Mouse (Mus musculus): ENCODE results near the gene Rftn1.

Rftn1 gene

GRCm38 (mm10) chr17:50066822-50067713 lies 123.4 kb downstream of the Rftn1 start:
- DNase-seq (ENCODE audit: low read depth, low spot score), result no peak

GRCm38 (mm10) chr17:50063832-50064627 lies 126.4 kb downstream of the Rftn1 start:
- DNase-seq (ENCODE audit: low read depth, low spot score), result no peak

GRCm38 (mm10) chr17:50062649-50063048 lies 127.8 kb downstream of the Rftn1 start:
- no peak for DNase-seq (ENCODE audit: low read depth, low spot score)

- no peak for DNase-seq (ENCODE audit: low read depth, low spot score)
Measured at GRCm38 (mm10) chr17:50061446-50061845, 129.0 kb downstream of the Rftn1 start.

GRCm38 (mm10) chr17:50060220-50060619 lies 130.3 kb downstream of the Rftn1 start:
- no peak for DNase-seq (ENCODE audit: low read depth, low spot score)

GRCm38 (mm10) chr17:50059417-50059816 lies 131.1 kb downstream of the Rftn1 start:
- DNase-seq (ENCODE audit: low read depth, low spot score), result no peak

GRCm38 (mm10) chr17:50055154-50055756 lies 135.2 kb downstream of the Rftn1 start:
- no peak for DNase-seq (ENCODE audit: low read depth, low spot score)

- no peak for DNase-seq (ENCODE audit: low read depth, low spot score)
Measured at GRCm38 (mm10) chr17:50054586-50054985, 135.9 kb downstream of the Rftn1 start.

- no peak for DNase-seq (ENCODE audit: low read depth, low spot score)
Measured at GRCm38 (mm10) chr17:50053961-50054360, 136.5 kb downstream of the Rftn1 start.

- no peak for DNase-seq (ENCODE audit: low read depth, low spot score)
Measured at GRCm38 (mm10) chr17:50052741-50053468, 137.6 kb downstream of the Rftn1 start.

- no peak for DNase-seq (ENCODE audit: low read depth, low spot score)
Measured at GRCm38 (mm10) chr17:50050456-50050855, 140.0 kb downstream of the Rftn1 start.

GRCm38 (mm10) chr17:50048209-50048608 lies 142.3 kb downstream of the Rftn1 start:
- no peak for DNase-seq (ENCODE audit: low read depth, low spot score)

- no peak for DNase-seq (ENCODE audit: low read depth, low spot score)
Measured at GRCm38 (mm10) chr17:50047182-50047581, 143.3 kb downstream of the Rftn1 start.

- no peak for DNase-seq (ENCODE audit: low read depth, low spot score)
Measured at GRCm38 (mm10) chr17:50040727-50041410, 149.6 kb downstream of the Rftn1 start.

- DNase-seq (ENCODE audit: low read depth, low spot score), result no peak
Measured at GRCm38 (mm10) chr17:50037882-50038665, 152.4 kb downstream of the Rftn1 start.

- no peak for DNase-seq (ENCODE audit: low read depth, low spot score)
Measured at GRCm38 (mm10) chr17:50037416-50037815, 153.1 kb downstream of the Rftn1 start.

GRCm38 (mm10) chr17:50036751-50037385 lies 153.6 kb downstream of the Rftn1 start:
- DNase-seq (ENCODE audit: low read depth, low spot score), result no peak

GRCm38 (mm10) chr17:50033698-50034097 lies 156.8 kb downstream of the Rftn1 start:
- no peak for DNase-seq (ENCODE audit: low read depth, low spot score)

All from forelimb bud, embryonic 11.5 days (tissue).